Mouse (Mus musculus) adrenal gland, adult 2 months (tissue): ENCODE measurements around the gene Vmn1r137. TPM values are rescaled to one million over a fixed set of nuclear protein-coding genes. Genes with fewer than 3 reads are reported as not detected.
"Not testable (repeated sequence)": the region's sequence is repeated elsewhere in the genome, so short reads cannot be mapped to it uniquely, and the experiment has no call there.

Source experiments
- DNase-seq: peaks from one replicate; pipeline ENCODE4 v3.0.0; 2021
- long read RNA-seq: library from polyadenylated mRNA; stranded (forward); transcript quantifications from one replicate; pipeline ENCODE4 v2.0.0, GENCODE M21; 2021
- polyA plus RNA-seq: library from polyadenylated mRNA; depleted of rRNA; stranded (reverse); fragments of >200 nt; gene quantifications from 2 replicates; pipeline ENCODE4 v1.2.3, GENCODE M21; 2012; rRNA removed
- total RNA-seq, 2 experiments: library from RNA; stranded (reverse); gene quantifications; 2 replicates each; pipeline ENCODE4 v1.2.3; 2021

Vmn1r137 gene
- total RNA-seq (not detected), polyA plus RNA-seq (not detected in 2 replicates)
- long read RNA-seq: 0 reads

GRCm38 (mm10) chr7:21994287-21994686 lies at the start of gene Vmn1r137:
Vmn1r137 (plus strand) TSS chr7:21994587.
- not testable (repeated sequence) for DNase-seq

- not testable (repeated sequence) for DNase-seq
Observed at GRCm38 (mm10) chr7:22028797-22029196, 34.4 kb downstream of the Vmn1r137 start, which contains the start of gene Vmn1r138. Vmn1r138 (minus strand) TSS chr7:22028897.

Other genes with a start within 250 kb of the Vmn1r137 start
- gene Gm4175, start 233.1 kb upstream of the Vmn1r137 start, total RNA-seq: not detected
- not detected in 2 replicates for gene Gm4175, start 233.1 kb upstream of the Vmn1r137 start, polyA plus RNA-seq
- gene Gm4177, start 197.9 kb upstream of the Vmn1r137 start, total RNA-seq: not detected
- gene Gm4177, start 197.9 kb upstream of the Vmn1r137 start, polyA plus RNA-seq: not detected in 2 replicates
- not detected for gene Vmn1r135, start 162.2 kb upstream of the Vmn1r137 start, total RNA-seq
- gene Vmn1r135, start 162.2 kb upstream of the Vmn1r137 start, polyA plus RNA-seq: not detected in 2 replicates
- gene Gm5725, start 150.3 kb upstream of the Vmn1r137 start, total RNA-seq: not detected
- gene Gm5725, start 150.3 kb upstream of the Vmn1r137 start, polyA plus RNA-seq: not detected in 2 replicates
- not detected for gene Gm5891, start 73.3 kb upstream of the Vmn1r137 start, total RNA-seq
- not detected in 2 replicates for gene Gm5891, start 73.3 kb upstream of the Vmn1r137 start, polyA plus RNA-seq
- not detected for gene Vmn1r138, start 34.3 kb downstream of the Vmn1r137 start, total RNA-seq
- gene Vmn1r138, start 34.3 kb downstream of the Vmn1r137 start, polyA plus RNA-seq: not detected in 2 replicates
- not detected for gene Gm6176, start 61.7 kb downstream of the Vmn1r137 start, total RNA-seq
- gene Gm6176, start 61.7 kb downstream of the Vmn1r137 start, polyA plus RNA-seq: not detected in 2 replicates
- gene Vmn1r139, start 74.5 kb downstream of the Vmn1r137 start, total RNA-seq: not detected
- not detected in 2 replicates for gene Vmn1r139, start 74.5 kb downstream of the Vmn1r137 start, polyA plus RNA-seq
- gene Gm16451, start 123.7 kb downstream of the Vmn1r137 start, total RNA-seq: not detected
- gene Gm16451, start 123.7 kb downstream of the Vmn1r137 start, polyA plus RNA-seq: not detected in 2 replicates
- not detected for gene Gm10666, start 140.2 kb downstream of the Vmn1r137 start, total RNA-seq
- not detected in 2 replicates for gene Gm10666, start 140.2 kb downstream of the Vmn1r137 start, polyA plus RNA-seq
- not detected for gene Vmn1r142, start 169.4 kb downstream of the Vmn1r137 start, total RNA-seq
- gene Vmn1r142, start 169.4 kb downstream of the Vmn1r137 start, polyA plus RNA-seq: not detected in 2 replicates
- not detected for gene Vmn1r143, start 194.8 kb downstream of the Vmn1r137 start, total RNA-seq
- not detected in 2 replicates for gene Vmn1r143, start 194.8 kb downstream of the Vmn1r137 start, polyA plus RNA-seq
- gene Gm8653, start 206.7 kb downstream of the Vmn1r137 start, total RNA-seq: not detected
- gene Gm8653, start 206.7 kb downstream of the Vmn1r137 start, polyA plus RNA-seq: not detected in 2 replicates
- not detected for gene Gm8453, start 234.9 kb downstream of the Vmn1r137 start, total RNA-seq
- not detected in 2 replicates for gene Gm8453, start 234.9 kb downstream of the Vmn1r137 start, polyA plus RNA-seq